Mouse (Mus musculus): Measurements from ENCODE around the gene Creb5.

- TF ChIP-seq CTCF (IDR thresholded peaks at IDR 0.05; ENCODE audit: borderline replicate concordance, insufficient read depth, low read length) (no peak), POLR2A (IDR thresholded peaks at IDR 0.05; ENCODE audit: low read depth, low read length) (no peak)
Measured at GRCm38 (mm10) chr6:53515611-53516010, 228.5 kb downstream of the Creb5 start.
